Mouse (Mus musculus): Measurements from ENCODE around the gene Gm6020. TPM values are rescaled to one million over a fixed set of nuclear protein-coding genes. Genes with fewer than 3 reads are reported as not detected.
"Not testable (repeated sequence)": the region's sequence is repeated elsewhere in the genome, so short reads cannot be mapped to it uniquely, and the experiment has no call there.

Gene Gm6020
- polyA plus RNA-seq, 1 experiment = not detected

GRCm38 (mm10) chr19:61175756-61176324, 7.8 kb upstream of the Gm6020 start, which contains the start of gene Gm7102:
TSS of gene Gm7102 (minus strand) at chr19:61176309.
- Histone ChIP-seq H3K36me3 (ENCODE audit: control insufficient read depth, insufficient read depth, low read length) (no peaks in the 10 kb centered on the region), H3K27me3 (ENCODE audit: control insufficient read depth, insufficient read depth, low read length) (no peaks in the 10 kb centered on the region; the same call in 1 of the 2 replicates), H3K4me1 (ENCODE audit: control insufficient read depth, insufficient read depth, insufficient read length) (no peaks in the 10 kb centered on the region), H3K27ac (ENCODE audit: insufficient read depth, low read length) (no peak within 1 kb of the TSS), H3K4me3 (ENCODE audit: extremely low read depth, insufficient read depth, insufficient read length) (no peak within 1 kb of the TSS)
- 44% methylated on average over 39 of the region's 39 CpGs for WGBS
- no peak for DNase-seq (ENCODE audit: low read depth in 1 of 2, low spot score in 2 of 2)
- TF ChIP-seq POLR2A (IDR thresholded peaks at IDR 0.05; ENCODE audit: low read depth, low read length) (no peak), CTCF (IDR thresholded peaks at IDR 0.05; ENCODE audit: extremely low read depth, insufficient read depth, insufficient read length, insufficient replicate concordance) (no peak)

- H3K4me3 ChIP-seq (ENCODE audit: extremely low read depth, insufficient read depth, insufficient read length) = no peak overlapping the region
- no peak overlapping the region for H3K27ac ChIP-seq (ENCODE audit: insufficient read depth, low read length)
- H3K36me3 ChIP-seq (ENCODE audit: control insufficient read depth, insufficient read depth, low read length) = no peaks in the 10 kb centered on the region
- WGBS = 13% methylated on average over 13 of the region's 13 CpGs
- H3K27me3 ChIP-seq (ENCODE audit: control insufficient read depth, insufficient read depth, low read length) = no peaks in the 10 kb centered on the region
- no peaks in the 10 kb centered on the region for H3K4me1 ChIP-seq (ENCODE audit: control insufficient read depth, insufficient read depth, insufficient read length)
- peak; percentile 75 to 85 for DNase-seq (ENCODE audit: low read depth in 1 of 2, low spot score in 2 of 2)
- TF ChIP-seq POLR2A (IDR thresholded peaks at IDR 0.05; ENCODE audit: low read depth, low read length) (no peak), CTCF (IDR thresholded peaks at IDR 0.05; ENCODE audit: extremely low read depth, insufficient read depth, insufficient read length, insufficient replicate concordance) (peak; percentile 52; the same call in 1 of the 2 replicates)
Measured at GRCm38 (mm10) chr19:61199316-61199715, 15.6 kb downstream of the Gm6020 start.

- Histone ChIP-seq H3K36me3 (ENCODE audit: control insufficient read depth, insufficient read depth, low read length) (no peaks in the 10 kb centered on the region), H3K4me3 (ENCODE audit: extremely low read depth, insufficient read depth, insufficient read length) (no peak overlapping the region), H3K27ac (ENCODE audit: insufficient read depth, low read length) (no peak overlapping the region), H3K27me3 (ENCODE audit: control insufficient read depth, insufficient read depth, low read length) (no peaks in the 10 kb centered on the region), H3K4me1 (ENCODE audit: control insufficient read depth, insufficient read depth, insufficient read length) (no peaks in the 10 kb centered on the region)
- peak in 1 of 2 experiments; percentile 18 for DNase-seq (ENCODE audit: low read depth in 1 of 2, low spot score in 2 of 2)
- no peak for TF ChIP-seq POLR2A (IDR thresholded peaks at IDR 0.05; ENCODE audit: low read depth, low read length)
- no peak for TF ChIP-seq CTCF (IDR thresholded peaks at IDR 0.05; ENCODE audit: extremely low read depth, insufficient read depth, insufficient read length, insufficient replicate concordance)
- WGBS = 9% methylated on average over 10 of the region's 10 CpGs
Measured at GRCm38 (mm10) chr19:61199836-61200235, 16.1 kb downstream of the Gm6020 start.

DNA sequence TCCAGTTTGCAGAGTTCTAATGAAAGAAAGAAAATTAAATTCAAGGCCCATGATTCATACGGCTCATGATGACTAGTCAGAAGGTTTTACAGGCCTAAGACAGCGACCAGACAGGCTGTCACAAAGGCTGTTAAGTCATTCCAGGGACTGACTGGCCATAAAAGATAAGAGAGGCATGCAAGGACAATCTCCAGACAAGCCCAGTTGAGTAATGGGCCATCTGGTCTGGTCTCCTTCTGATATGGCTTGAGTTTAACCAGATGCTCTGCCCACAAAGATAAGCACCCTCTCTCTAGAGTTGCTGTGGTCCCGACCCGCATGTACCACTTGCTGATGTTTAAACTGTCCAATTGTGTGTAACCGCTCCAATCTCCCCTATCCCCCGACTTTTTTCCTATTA, 23.8 kb downstream of the Gm6020 start:
- not testable (repeated sequence) for H3K27me3 ChIP-seq (ENCODE audit: control insufficient read depth, insufficient read depth, low read length); H3K4me3 ChIP-seq (ENCODE audit: extremely low read depth, insufficient read depth, insufficient read length); H3K36me3 ChIP-seq (ENCODE audit: control insufficient read depth, insufficient read depth, low read length); H3K4me1 ChIP-seq (ENCODE audit: control insufficient read depth, insufficient read depth, insufficient read length); DNase-seq (ENCODE audit: low read depth in 1 of 2, low spot score in 2 of 2); H3K27ac ChIP-seq (ENCODE audit: insufficient read depth, low read length)
- WGBS = 82% methylated on average over 6 of the region's 6 CpGs

DNA sequence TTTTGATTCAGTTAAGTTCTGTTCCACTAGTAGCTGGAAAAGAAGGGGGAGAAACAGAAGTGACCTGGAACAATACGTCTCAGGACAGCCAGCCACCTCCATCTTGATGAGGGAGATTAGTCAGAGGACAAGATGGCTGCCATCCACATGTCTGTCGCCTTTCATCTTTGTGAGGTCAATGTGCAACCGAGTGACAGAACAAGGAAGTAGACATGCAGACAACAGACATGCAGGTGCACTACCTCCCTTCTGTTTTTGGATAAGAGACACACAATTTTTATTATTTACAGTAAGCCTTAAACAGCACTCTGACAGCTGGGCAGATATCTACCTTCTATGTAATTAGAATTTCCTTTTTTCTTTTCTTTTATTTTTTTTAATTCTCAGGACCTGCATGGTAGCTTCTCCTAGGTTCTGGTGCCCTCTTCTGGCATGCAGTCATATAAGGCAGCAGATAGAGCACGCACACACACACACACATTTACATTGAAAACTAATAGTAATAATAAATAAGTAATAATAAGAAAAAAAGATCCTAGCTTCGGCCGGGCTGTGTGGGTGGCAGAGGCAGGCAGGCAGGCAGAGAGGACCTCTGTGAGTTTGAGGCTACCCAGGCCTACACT, 40.1 kb downstream of the Gm6020 start:
- peaks cover 8% of the 10 kb centered on the region; the same call in 1 of the 2 replicates for H3K4me1 ChIP-seq (ENCODE audit: control insufficient read depth, insufficient read depth, insufficient read length)
- no peak for TF ChIP-seq CTCF (IDR thresholded peaks at IDR 0.05; ENCODE audit: extremely low read depth, insufficient read depth, insufficient read length, insufficient replicate concordance)
- no peak for TF ChIP-seq POLR2A (IDR thresholded peaks at IDR 0.05; ENCODE audit: low read depth, low read length)
- H3K27me3 ChIP-seq (ENCODE audit: control insufficient read depth, insufficient read depth, low read length) = no peaks in the 10 kb centered on the region
- H3K36me3 ChIP-seq (ENCODE audit: control insufficient read depth, insufficient read depth, low read length) = no peaks in the 10 kb centered on the region
- WGBS = 88% methylated on average over 6 of the region's 6 CpGs
- H3K4me3 ChIP-seq (ENCODE audit: extremely low read depth, insufficient read depth, insufficient read length) = no peak overlapping the region
- DNase-seq (ENCODE audit: low read depth in 1 of 2, low spot score in 2 of 2) = no peak
- H3K27ac ChIP-seq (ENCODE audit: insufficient read depth, low read length) = no peak overlapping the region

DNA sequence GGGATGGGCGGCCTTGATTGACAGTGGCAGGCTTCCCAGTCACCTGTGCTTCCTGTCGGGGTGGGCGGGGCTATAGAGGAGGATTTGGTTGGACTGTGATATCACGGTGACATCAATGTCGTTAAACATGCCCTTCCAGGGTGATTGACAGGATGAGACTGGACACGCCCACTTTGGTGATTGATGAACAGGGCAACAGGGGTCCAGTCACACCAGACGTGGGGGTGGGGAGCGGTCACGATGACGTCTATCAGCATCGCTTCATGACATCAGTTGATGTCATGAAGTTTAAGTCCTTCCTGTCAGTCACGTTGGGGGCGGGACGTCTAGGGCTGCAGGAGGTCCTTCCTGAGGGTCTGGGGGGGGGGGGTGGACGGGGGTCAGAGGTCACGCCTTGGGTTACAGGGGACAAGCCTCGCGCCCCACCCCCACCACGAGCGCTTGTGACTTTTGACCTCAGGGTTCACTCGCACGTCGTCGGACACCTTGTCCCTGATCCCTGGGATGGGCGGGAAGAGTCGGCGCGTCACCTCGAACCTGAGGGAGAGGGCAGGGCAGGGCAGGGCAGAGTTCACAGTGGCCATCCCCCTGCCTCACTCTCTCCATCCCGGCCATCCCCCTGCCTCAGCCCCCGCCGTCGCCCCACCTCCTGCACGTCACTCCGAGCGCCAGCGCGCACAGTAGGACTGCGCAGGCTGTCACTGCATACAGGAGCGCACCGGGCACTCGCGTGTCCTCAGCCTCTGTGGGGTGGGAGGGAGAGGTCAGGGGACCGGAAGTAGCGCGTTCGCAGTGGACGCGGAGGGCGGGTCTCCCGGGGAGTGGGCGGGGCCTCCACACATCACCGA, 41.2 kb downstream of the Gm6020 start:
- H3K4me1 ChIP-seq (ENCODE audit: control insufficient read depth, insufficient read depth, insufficient read length) = peaks cover 8% of the 10 kb centered on the region; the same call in 1 of the 2 replicates
- DNase-seq (ENCODE audit: low read depth in 1 of 2, low spot score in 2 of 2) = peak in 1 of 2 experiments; percentile 40
- H3K27ac ChIP-seq (ENCODE audit: insufficient read depth, low read length) = no peak overlapping the region
- H3K36me3 ChIP-seq (ENCODE audit: control insufficient read depth, insufficient read depth, low read length) = no peaks in the 10 kb centered on the region
- no peaks in the 10 kb centered on the region for H3K27me3 ChIP-seq (ENCODE audit: control insufficient read depth, insufficient read depth, low read length)
- WGBS = 71% methylated on average over 53 of the region's 53 CpGs
- H3K4me3 ChIP-seq (ENCODE audit: extremely low read depth, insufficient read depth, insufficient read length) = no peak overlapping the region
- TF ChIP-seq POLR2A (IDR thresholded peaks at IDR 0.05; ENCODE audit: low read depth, low read length) (no peak), CTCF (IDR thresholded peaks at IDR 0.05; ENCODE audit: extremely low read depth, insufficient read depth, insufficient read length, insufficient replicate concordance) (no peak)

All from spleen, adult 2 months (tissue).